Mouse (Mus musculus) lung, embryonic 16.5 days (tissue): ENCODE data around the gene Mid1ip1. TPM values are rescaled to one million over a fixed set of nuclear protein-coding genes. Genes with fewer than 3 reads are reported as not detected.

ENCODE experiments used
- ATAC-seq: fragments of 200-750 bp; cut with Nextera tagmentation; 2 replicates; pipeline ENCODE4 v1.8.0; 2017; ENCODE audit warnings: low read depth, mild to moderate bottlenecking, moderate library complexity
- H3K27ac ChIP-seq: fragments of 300-500 bp; sonication (generic); 2 replicates; pipeline ENCODE4 v1.5.1; 2014; ENCODE audit warnings: mild to moderate bottlenecking, control low read depth, low read length
- H3K27me3 ChIP-seq: fragments of 300-500 bp; sonication (generic); 2 replicates; pipeline ENCODE4 v1.6.1; 2014; ENCODE audit warnings: low read depth, low read length, mixed read lengths; ENCODE audit not compliant: control insufficient read depth, insufficient read depth
- H3K36me3 ChIP-seq: fragments of 300-500 bp; sonication (generic); 2 replicates; pipeline ENCODE4 v1.6.1; 2014; ENCODE audit warnings: low read length; ENCODE audit not compliant: control insufficient read depth, insufficient read depth
- H3K4me1 ChIP-seq: fragments of 300-500 bp; sonication (generic); replicated peaks from 2 replicates; pipeline ENCODE4 v1.6.1; 2014; ENCODE audit warnings: low read length, mixed read lengths; ENCODE audit not compliant: control insufficient read depth, insufficient read depth
- H3K4me2 ChIP-seq: fragments of 300-500 bp; sonication (generic); 2 replicates; pipeline ENCODE4 v1.6.1; 2014; ENCODE audit warnings: low read depth, low read length, control low read depth
- H3K4me3 ChIP-seq: fragments of 300-500 bp; sonication (generic); 2 replicates; pipeline ENCODE4 v1.5.1; 2014; ENCODE audit warnings: mild to moderate bottlenecking, low read length, control low read depth
- H3K9ac ChIP-seq: fragments of 300-500 bp; sonication (generic); 2 replicates; pipeline ENCODE4 v1.6.1; 2014; ENCODE audit warnings: low read length, control low read depth
- H3K9me3 ChIP-seq: fragments of 300-500 bp; sonication (generic); 2 replicates; pipeline ENCODE4 v1.6.1; 2016; ENCODE audit warnings: low read length; ENCODE audit not compliant: control insufficient read depth
- WGBS: fragments of 180-500 bp; shearing (Covaris S2); extraction: QIAGEN DNeasy Blood & Tissue Kit; methylation state at CpG from one replicate; pipeline ENCODE4 v1.1.7; 2014; 5-methylcytosine and 5-hydroxymethylcytosine counted together
- polyA plus RNA-seq: library from polyadenylated mRNA; unstranded; fragments of >200 nt; fragmentation: Nextera tagmentation; extraction: Ambion mirVana; gene quantifications from 2 replicates; pipeline ENCODE4 v1.2.1, GENCODE M21; 2015

Mid1ip1 gene
- 119 and 125 TPM in 2 replicates for polyA plus RNA-seq

- ATAC-seq, result peak; percentile 76
- peak within 1 kb of the TSS; percentile 30 for H3K4me3 ChIP-seq
- no peaks in the 10 kb centered on the region for H3K36me3 ChIP-seq
- peak within 1 kb of the TSS; percentile 85 for H3K27ac ChIP-seq
- 13% methylated on average over 12 of the region's 12 CpGs for WGBS
- H3K4me1 ChIP-seq, result peaks cover 5% of the 10 kb centered on the region; the same call in 1 of the 2 replicates
- peak within 1 kb of the TSS; percentile 47 for H3K4me2 ChIP-seq
- H3K9me3 ChIP-seq, result no peaks in the 10 kb centered on the region
- no peaks in the 10 kb centered on the region for H3K27me3 ChIP-seq
- no peak within 1 kb of the TSS for H3K9ac ChIP-seq
Observed at GRCm38 (mm10) chrX:10714696-10715140, at the start of gene Mid1ip1. Mid1ip1 (plus strand) TSS chrX:10715013.

- H3K9ac ChIP-seq, result no peak overlapping the region
- no peaks in the 10 kb centered on the region for H3K36me3 ChIP-seq
- WGBS, result 78% methylated on average over 5 of the region's 5 CpGs
- ATAC-seq, result no peak
- no peaks in the 10 kb centered on the region for H3K4me1 ChIP-seq
- no peak overlapping the region for H3K4me2 ChIP-seq
- H3K27me3 ChIP-seq, result no peaks in the 10 kb centered on the region
- H3K9me3 ChIP-seq, result no peaks in the 10 kb centered on the region
- H3K4me3 ChIP-seq, result no peak overlapping the region
- H3K27ac ChIP-seq, result no peak overlapping the region
Observed at GRCm38 (mm10) chrX:10694455-10695180, 20.2 kb upstream of the Mid1ip1 start.

GRCm38 (mm10) chrX:10706728-10707127 lies 8.1 kb upstream of the Mid1ip1 start:
- ATAC-seq, result no peak
- H3K4me3 ChIP-seq, result no peak overlapping the region
- H3K4me2 ChIP-seq, result no peak overlapping the region
- 74% methylated on average over 3 of the region's 3 CpGs for WGBS
- no peak overlapping the region for H3K9ac ChIP-seq
- H3K27ac ChIP-seq, result no peak overlapping the region
- H3K36me3 ChIP-seq, result no peaks in the 10 kb centered on the region
- no peaks in the 10 kb centered on the region for H3K4me1 ChIP-seq
- no peaks in the 10 kb centered on the region for H3K9me3 ChIP-seq
- H3K27me3 ChIP-seq, result no peaks in the 10 kb centered on the region

- H3K27ac ChIP-seq, result peak overlapping the region; percentile 80
- no peak overlapping the region for H3K9ac ChIP-seq
- H3K9me3 ChIP-seq, result no peaks in the 10 kb centered on the region
- H3K4me3 ChIP-seq, result peak overlapping the region; percentile 24
- whole genome bisulfite sequencing, result 26% methylated on average over 11 of the region's 11 CpGs
- ATAC-seq, result no peak
- H3K27me3 ChIP-seq, result no peaks in the 10 kb centered on the region
- peaks cover 5% of the 10 kb centered on the region; the same call in 1 of the 2 replicates for H3K4me1 ChIP-seq
- no peaks in the 10 kb centered on the region for H3K36me3 ChIP-seq
- peak overlapping the region; percentile 47 for H3K4me2 ChIP-seq
Observed at GRCm38 (mm10) chrX:10713839-10714637, 775 bp upstream of the Mid1ip1 start.

- H3K36me3 ChIP-seq, result no peaks in the 10 kb centered on the region
- H3K4me2 ChIP-seq, result peak overlapping the region; percentile 61
- H3K27ac ChIP-seq, result peak overlapping the region; percentile 93
- H3K27me3 ChIP-seq, result no peaks in the 10 kb centered on the region
- H3K9ac ChIP-seq, result peak overlapping the region; percentile 80
- H3K9me3 ChIP-seq, result no peaks in the 10 kb centered on the region
- peaks cover 8% of the 10 kb centered on the region; the same call in 1 of the 2 replicates for H3K4me1 ChIP-seq
- 21% methylated on average over 50 of the region's 50 CpGs for WGBS
- ATAC-seq, result peak; percentile 94
- H3K4me3 ChIP-seq, result peak overlapping the region; percentile 65
Observed at GRCm38 (mm10) chrX:10716917-10717763, 2.3 kb downstream of the Mid1ip1 start.

- no peaks in the 10 kb centered on the region for H3K9me3 ChIP-seq
- peak overlapping the region; percentile 93 for H3K27ac ChIP-seq
- H3K36me3 ChIP-seq, result no peaks in the 10 kb centered on the region
- H3K4me2 ChIP-seq, result peak overlapping the region; percentile 61
- H3K9ac ChIP-seq, result peak overlapping the region; percentile 80
- WGBS, result 8% methylated on average over 61 of the region's 61 CpGs
- ATAC-seq, result no peak
- H3K27me3 ChIP-seq, result no peaks in the 10 kb centered on the region
- H3K4me3 ChIP-seq, result peak overlapping the region; percentile 65
- H3K4me1 ChIP-seq, result peaks cover 8% of the 10 kb centered on the region; the same call in 1 of the 2 replicates
Observed at GRCm38 (mm10) chrX:10718021-10718837, 3.4 kb downstream of the Mid1ip1 start.

GRCm38 (mm10) chrX:10718838-10719539 lies 4.2 kb downstream of the Mid1ip1 start:
- H3K27ac ChIP-seq, result peak overlapping the region; percentile 93
- peaks cover 7% of the 10 kb centered on the region; the same call in 1 of the 2 replicates for H3K4me1 ChIP-seq
- 12% methylated on average over 22 of the region's 22 CpGs for WGBS
- no peaks in the 10 kb centered on the region for H3K9me3 ChIP-seq
- peak; percentile 43; the same call in 1 of the 2 replicates for ATAC-seq
- H3K9ac ChIP-seq, result peak overlapping the region; percentile 80
- H3K27me3 ChIP-seq, result no peaks in the 10 kb centered on the region
- peak overlapping the region; percentile 61 for H3K4me2 ChIP-seq
- no peaks in the 10 kb centered on the region for H3K36me3 ChIP-seq
- peak overlapping the region; percentile 65 for H3K4me3 ChIP-seq

- no peak overlapping the region for H3K9ac ChIP-seq
- no peaks in the 10 kb centered on the region for H3K27me3 ChIP-seq
- no peak overlapping the region for H3K4me3 ChIP-seq
- no peaks in the 10 kb centered on the region for H3K36me3 ChIP-seq
- ATAC-seq, result no peak
- H3K4me2 ChIP-seq, result peak overlapping the region; percentile 29
- H3K27ac ChIP-seq, result peak overlapping the region; percentile 46
- 21% methylated on average over 6 of the region's 6 CpGs for WGBS
- H3K9me3 ChIP-seq, result no peaks in the 10 kb centered on the region
- H3K4me1 ChIP-seq, result 0 out of 2 replicates have a peak, but pooled peaks cover 3% of the 10 kb centered on the region
Observed at GRCm38 (mm10) chrX:10720391-10720790, 5.6 kb downstream of the Mid1ip1 start.
